Mouse (Mus musculus): ENCODE measurements around the gene Rnf157.
"Not testable (repeated sequence)": the region's sequence is repeated elsewhere in the genome, so short reads cannot be mapped to it uniquely, and the experiment has no call there.

The Rnf157 gene

GRCm38 (mm10) chr11:116376945-116377661 lies 35.7 kb downstream of the Rnf157 start:
- DNase-seq = no peak

GRCm38 (mm10) chr11:116371894-116372450 lies 40.9 kb downstream of the Rnf157 start:
- DNase-seq = no peak

GRCm38 (mm10) chr11:116369633-116370032 lies 43.2 kb downstream of the Rnf157 start:
- DNase-seq = no peak

- DNase-seq = no peak
These were observed 43.8 kb downstream of the Rnf157 start for GRCm38 (mm10) chr11:116369051-116369450.

GRCm38 (mm10) chr11:116368116-116368515 lies 44.7 kb downstream of the Rnf157 start:
- DNase-seq = peak; percentile 91

- DNase-seq = no peak
These were observed 46.2 kb downstream of the Rnf157 start for GRCm38 (mm10) chr11:116366647-116367046.

GRCm38 (mm10) chr11:116366124-116366523 lies 46.7 kb downstream of the Rnf157 start:
- no peak for DNase-seq

- DNase-seq = no peak
These were observed 47.4 kb downstream of the Rnf157 start for GRCm38 (mm10) chr11:116365432-116365831.

GRCm38 (mm10) chr11:116362015-116362414 lies 50.8 kb downstream of the Rnf157 start:
- no peak for DNase-seq

- not testable (repeated sequence) for DNase-seq
These were observed 51.9 kb downstream of the Rnf157 start for GRCm38 (mm10) chr11:116360915-116361314.

GRCm38 (mm10) chr11:116359652-116360051 lies 53.2 kb downstream of the Rnf157 start:
- no peak for DNase-seq

GRCm38 (mm10) chr11:116358926-116359637 lies 53.8 kb downstream of the Rnf157 start:
- no peak for DNase-seq

- DNase-seq = no peak
These were observed 58.3 kb downstream of the Rnf157 start for GRCm38 (mm10) chr11:116354521-116354920.

GRCm38 (mm10) chr11:116353535-116353934 lies 59.3 kb downstream of the Rnf157 start:
- DNase-seq = no peak

- DNase-seq = no peak
These were observed 61.5 kb downstream of the Rnf157 start for GRCm38 (mm10) chr11:116351294-116351693.

- DNase-seq = no peak
These were observed 64.9 kb downstream of the Rnf157 start for GRCm38 (mm10) chr11:116347955-116348354.

GRCm38 (mm10) chr11:116347012-116347411 lies 65.8 kb downstream of the Rnf157 start:
- no peak for DNase-seq

GRCm38 (mm10) chr11:116342069-116342791 lies 70.6 kb downstream of the Rnf157 start:
- DNase-seq = no peak

GRCm38 (mm10) chr11:116337531-116337930 lies 75.3 kb downstream of the Rnf157 start:
- DNase-seq = no peak

- no peak for DNase-seq
These were observed 75.8 kb downstream of the Rnf157 start for GRCm38 (mm10) chr11:116337000-116337399.

- DNase-seq = no peak
These were observed 76.4 kb downstream of the Rnf157 start for GRCm38 (mm10) chr11:116336393-116336792.

GRCm38 (mm10) chr11:116335244-116336036 lies 77.4 kb downstream of the Rnf157 start, which contains the start of gene Foxj1:
TSS of gene Foxj1 (minus strand) at chr11:116335399.
- DNase-seq = peak; percentile 97
